Mouse (Mus musculus) stomach, embryonic 16.5 days (tissue): ENCODE results near the gene Heatr5b. TPM values are rescaled to one million over a fixed set of nuclear protein-coding genes. Genes with fewer than 3 reads are reported as not detected.

Source experiments
- ATAC-seq: fragments of 200-750 bp; cut with Nextera tagmentation; 2 replicates; pipeline ENCODE4 v1.8.0; 2017; ENCODE audit warnings: moderate number of reproducible peaks, moderate TSS enrichment; ENCODE audit not compliant: insufficient read depth, low FRiP score
- H3K27ac ChIP-seq: fragments of 300-500 bp; sonication (generic); 2 replicates; pipeline ENCODE4 v1.5.1; 2014; ENCODE audit warnings: low read length
- H3K27me3 ChIP-seq: fragments of 300-500 bp; sonication (generic); 2 replicates; pipeline ENCODE4 v1.6.1; 2014; ENCODE audit warnings: low read length, control low read depth, mixed read lengths; ENCODE audit not compliant: control insufficient read depth, insufficient read depth
- H3K36me3 ChIP-seq: fragments of 300-500 bp; sonication (generic); 2 replicates; pipeline ENCODE4 v1.6.1; 2014; ENCODE audit warnings: low read length; ENCODE audit not compliant: control insufficient read depth, insufficient read depth
- H3K4me1 ChIP-seq: fragments of 300-500 bp; sonication (generic); 2 replicates; pipeline ENCODE4 v1.6.1; 2014; ENCODE audit warnings: low read length, control low read depth, mixed read lengths; ENCODE audit not compliant: control insufficient read depth, insufficient read depth
- H3K4me2 ChIP-seq: fragments of 300-500 bp; sonication (generic); 2 replicates; pipeline ENCODE4 v1.6.1; 2014; ENCODE audit warnings: low read depth, low read length, mixed read lengths
- H3K4me3 ChIP-seq: fragments of 300-500 bp; sonication (generic); replicated peaks from 2 replicates; pipeline ENCODE4 v1.5.1; 2014; ENCODE audit warnings: mild to moderate bottlenecking, low read length
- H3K9ac ChIP-seq: fragments of 300-500 bp; sonication (generic); 2 replicates; pipeline ENCODE4 v1.6.1; 2014; ENCODE audit warnings: low read length
- H3K9me3 ChIP-seq: fragments of 300-500 bp; sonication (generic); replicated peaks from 2 replicates; pipeline ENCODE4 v1.6.1; 2016; ENCODE audit warnings: low read length, control low read depth; ENCODE audit not compliant: control insufficient read depth
- WGBS: fragments of 180-500 bp; shearing (Covaris S2); extraction: QIAGEN DNeasy Blood & Tissue Kit; methylation state at CpG from one replicate; pipeline ENCODE4 v1.1.7; 2014; 5-methylcytosine and 5-hydroxymethylcytosine counted together
- polyA plus RNA-seq: library from polyadenylated mRNA; unstranded; fragments of >200 nt; fragmentation: Nextera tagmentation; extraction: Ambion mirVana; gene quantifications from 2 replicates; pipeline ENCODE4 v1.2.1, GENCODE M21; 2015

Heatr5b gene
- polyA plus RNA-seq, 1 experiment from 2014 or later: 14.0 TPM

DNA sequence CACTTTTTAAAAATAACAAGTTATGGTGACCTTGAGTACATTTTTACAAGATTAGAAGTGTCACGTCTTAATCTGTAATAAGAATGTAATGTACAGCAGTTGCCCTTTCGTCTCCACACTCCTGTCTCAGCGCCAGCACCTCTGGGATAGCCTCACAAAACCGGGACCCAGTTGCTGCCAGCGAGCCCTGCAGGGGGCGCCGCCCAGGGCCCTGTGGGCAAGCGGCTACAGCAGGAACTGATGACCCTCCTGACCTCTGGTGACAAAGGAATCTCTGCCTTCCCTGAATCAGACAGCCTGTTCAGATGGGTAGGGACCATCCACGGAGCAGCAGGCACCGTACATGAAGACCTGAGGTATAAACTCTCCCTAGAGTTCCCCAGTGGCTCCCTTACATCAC, 83.1 kb downstream of the Heatr5b start:
- WGBS: 65% methylated on average over 10 of the region's 10 CpGs
- Histone ChIP-seq H3K4me1 (no peaks in the 10 kb centered on the region), H3K4me2 (no peak overlapping the region), H3K36me3 (0 out of 2 replicates have a peak, but pooled peaks cover 3% of the 10 kb centered on the region), H3K4me3 (no peak overlapping the region), H3K27ac (no peak overlapping the region), H3K9me3 (no peaks in the 10 kb centered on the region), H3K9ac (no peak overlapping the region), H3K27me3 (no peaks in the 10 kb centered on the region)
- ATAC-seq: no peak

DNA sequence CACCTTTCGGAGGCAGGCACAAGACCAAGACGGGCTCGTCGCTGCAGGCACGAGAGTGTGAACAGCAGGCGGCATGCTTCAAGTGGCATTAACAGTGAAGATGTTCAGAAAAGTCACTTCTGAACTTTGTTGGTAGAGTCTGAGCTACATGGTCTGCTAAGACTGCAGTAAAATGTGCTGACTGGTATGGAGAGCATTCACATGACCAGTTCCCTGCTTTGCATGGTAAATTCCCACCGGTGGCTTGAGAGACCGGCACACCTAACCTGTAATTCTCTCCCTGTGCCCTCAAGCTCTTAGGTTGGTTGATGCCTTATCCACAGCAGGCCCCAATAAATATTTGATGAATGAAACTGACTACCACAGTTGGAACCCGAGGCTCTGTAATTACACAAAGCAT, 86.7 kb downstream of the Heatr5b start:
- H3K4me1 ChIP-seq: no peaks in the 10 kb centered on the region
- H3K9me3 ChIP-seq: no peaks in the 10 kb centered on the region
- ATAC-seq: no peak
- no peak overlapping the region for H3K9ac ChIP-seq
- no peaks in the 10 kb centered on the region for H3K27me3 ChIP-seq
- H3K36me3 ChIP-seq: no peaks in the 10 kb centered on the region
- no peak overlapping the region for H3K4me2 ChIP-seq
- WGBS: 86% methylated on average over 9 of the region's 9 CpGs
- no peak overlapping the region for H3K27ac ChIP-seq
- H3K4me3 ChIP-seq: no peak overlapping the region

DNA sequence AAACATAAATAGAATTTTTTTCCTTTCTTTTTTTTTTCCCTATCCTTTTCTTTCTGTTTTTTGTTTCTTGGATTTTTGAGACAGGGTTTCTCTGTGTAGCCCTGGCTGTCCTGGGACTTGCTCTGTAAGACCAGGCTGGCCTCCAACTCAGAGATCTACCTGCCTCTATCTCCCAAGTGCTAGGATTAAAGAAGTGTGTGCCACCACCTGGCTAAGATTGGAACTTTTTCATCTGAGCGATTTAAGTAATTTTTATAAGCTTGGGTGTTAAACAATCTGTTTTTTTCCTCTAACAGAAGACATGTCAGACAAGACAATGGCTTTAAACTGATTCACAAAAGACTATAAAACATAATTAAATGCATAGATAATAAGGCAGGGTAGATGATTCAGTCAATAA, 96.7 kb downstream of the Heatr5b start:
- no peak for ATAC-seq
- WGBS: 48% methylated on average over 1 of the region's 1 CpGs

DNA sequence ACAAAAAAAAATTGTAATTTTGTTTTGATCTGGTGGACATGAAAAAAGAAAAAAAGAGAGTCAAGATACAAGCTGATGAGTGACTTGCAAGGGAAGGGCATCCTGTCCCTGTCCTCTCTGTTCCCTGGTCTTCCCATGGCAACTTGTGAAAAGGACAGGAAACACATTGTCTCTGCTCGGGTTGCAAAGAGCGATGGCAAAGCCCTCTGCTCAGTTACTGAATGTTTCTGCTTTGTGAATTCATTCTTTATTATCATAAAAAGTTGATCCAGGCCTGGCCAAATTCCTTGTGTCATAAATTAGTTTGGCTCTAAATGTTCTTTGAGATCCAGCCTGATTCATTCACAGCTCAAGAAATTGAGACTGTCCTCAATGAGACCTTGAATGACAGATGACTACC, 97.4 kb downstream of the Heatr5b start:
- ATAC-seq: no peak
- no peak overlapping the region for H3K9ac ChIP-seq
- H3K4me3 ChIP-seq: no peak overlapping the region
- 0 out of 2 replicates have a peak overlapping the region, but pooled peaks have one; percentile 1 for H3K27ac ChIP-seq
- no peaks in the 10 kb centered on the region for H3K36me3 ChIP-seq
- WGBS: 59% methylated on average over 2 of the region's 2 CpGs
- peaks cover 15% of the 10 kb centered on the region for H3K4me1 ChIP-seq
- no peaks in the 10 kb centered on the region for H3K27me3 ChIP-seq
- no peaks in the 10 kb centered on the region for H3K9me3 ChIP-seq
- H3K4me2 ChIP-seq: no peak overlapping the region

More for the DNA sequence above, 96.7 kb downstream of the Heatr5b start:
- Histone ChIP-seq H3K9ac (no peak overlapping the region), H3K4me2 (no peak overlapping the region), H3K27me3 (no peaks in the 10 kb centered on the region), H3K27ac (no peak overlapping the region), H3K9me3 (no peaks in the 10 kb centered on the region), H3K4me3 (no peak overlapping the region), H3K4me1 (peaks cover 15% of the 10 kb centered on the region), H3K36me3 (no peaks in the 10 kb centered on the region)

DNA sequence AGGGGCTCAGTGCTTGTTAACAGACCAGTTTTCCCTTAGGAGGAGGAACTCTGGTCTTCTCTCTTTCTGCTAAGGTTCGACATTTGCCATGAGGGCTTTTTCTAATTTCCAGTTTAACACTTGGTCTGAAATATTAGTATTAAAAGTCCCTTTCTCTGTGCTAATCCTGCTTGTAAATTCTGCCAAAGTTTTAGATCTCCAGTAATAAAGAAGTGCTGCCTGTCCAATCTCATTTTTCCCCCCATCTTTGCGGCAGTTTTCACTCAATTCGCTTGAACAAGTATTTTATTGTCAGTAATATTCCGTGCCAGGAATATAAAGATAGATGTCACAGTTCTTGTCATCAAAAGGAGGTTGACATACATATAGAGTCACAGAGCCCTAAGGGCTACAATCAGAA, 98.1 kb downstream of the Heatr5b start, which contains the start of gene Strn:
TSS of gene Strn (minus strand) at position 101 of the 400 bp plus-strand sequence.
- H3K4me1 ChIP-seq: peaks cover 15% of the 10 kb centered on the region
- no peaks in the 10 kb centered on the region for H3K9me3 ChIP-seq
- WGBS: 52% methylated on average over 4 of the region's 4 CpGs
- H3K9ac ChIP-seq: peak within 1 kb of the TSS; percentile 93
- H3K27ac ChIP-seq: peak within 1 kb of the TSS; percentile 96
- no peaks in the 10 kb centered on the region for H3K36me3 ChIP-seq
- H3K27me3 ChIP-seq: no peaks in the 10 kb centered on the region
- peak within 1 kb of the TSS; percentile 91 for H3K4me2 ChIP-seq
- ATAC-seq: no peak
- peak within 1 kb of the TSS; percentile 80 for H3K4me3 ChIP-seq

DNA sequence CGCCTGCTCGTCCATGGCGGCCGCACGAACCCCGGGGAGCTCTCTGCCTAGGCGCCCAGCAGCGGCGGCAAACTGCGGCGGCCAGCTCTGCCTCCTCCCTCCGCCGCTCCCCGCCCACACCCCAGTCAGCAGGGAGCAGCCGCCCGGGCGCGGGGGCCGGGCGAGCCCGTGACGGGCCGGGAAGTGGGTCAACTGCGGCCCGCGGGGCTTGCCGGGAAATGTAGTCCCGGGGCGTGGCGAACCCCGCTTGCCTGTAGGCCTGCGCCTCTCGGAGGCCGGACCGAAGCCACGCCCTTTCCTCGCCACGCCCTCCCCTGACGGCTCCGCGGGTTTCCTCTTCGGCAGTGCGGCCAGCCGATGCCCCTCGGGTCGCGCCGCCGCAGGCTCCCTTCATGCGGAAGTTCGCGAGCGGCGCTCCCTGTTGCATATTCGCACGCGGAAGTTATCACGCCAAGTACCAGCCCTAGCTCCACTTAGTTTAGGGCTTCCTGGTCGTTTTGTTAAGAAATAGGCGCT, 98.6 kb downstream of the Heatr5b start:
- Histone ChIP-seq H3K4me2 (peak overlapping the region; percentile 91), H3K4me3 (peak overlapping the region; percentile 80), H3K9ac (peak overlapping the region; percentile 93), H3K27me3 (no peaks in the 10 kb centered on the region), H3K27ac (peak overlapping the region; percentile 96), H3K9me3 (no peaks in the 10 kb centered on the region), H3K4me1 (peaks cover 15% of the 10 kb centered on the region), H3K36me3 (no peaks in the 10 kb centered on the region)
- WGBS: 0% methylated on average over 58 of the region's 60 CpGs
- ATAC-seq: peak; percentile 100

DNA sequence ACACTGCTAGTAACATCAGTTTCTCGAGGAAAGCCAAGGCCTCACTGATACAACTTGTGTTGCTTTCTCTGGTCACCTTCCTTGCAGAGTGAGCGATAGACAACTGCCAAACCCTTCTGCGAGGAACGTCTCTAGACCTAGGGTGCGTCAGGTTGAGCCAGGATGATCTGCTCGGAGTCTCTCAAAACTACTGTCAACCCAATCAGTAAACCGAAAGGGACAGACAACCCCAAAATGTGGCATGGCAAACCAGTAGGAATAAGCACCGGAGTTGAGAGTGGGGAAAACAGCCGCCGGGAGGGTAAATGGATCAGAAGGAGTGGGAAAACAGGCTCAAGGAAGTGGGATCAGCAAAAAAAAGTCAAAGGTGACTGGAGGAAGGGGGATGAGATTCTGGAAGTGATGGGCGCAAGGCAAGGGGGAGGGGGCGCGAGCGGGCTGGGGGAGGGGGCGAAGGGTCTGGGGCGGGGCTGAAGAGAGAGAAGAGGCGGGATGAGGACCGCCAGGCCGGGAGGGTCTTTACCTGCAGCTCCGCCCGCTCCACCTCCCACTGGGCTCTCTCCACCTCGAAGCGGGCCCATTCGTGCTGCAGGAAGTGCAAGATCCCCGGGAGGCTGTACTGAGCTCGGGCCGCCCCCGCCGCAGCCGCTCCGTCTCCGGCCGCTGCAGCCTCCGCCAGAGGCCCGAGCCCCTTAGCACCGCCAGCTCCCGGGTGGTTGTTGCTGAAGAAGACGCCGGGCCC, 99.3 kb downstream of the Heatr5b start:
- H3K9me3 ChIP-seq: no peaks in the 10 kb centered on the region
- under 1% methylated on average over 35 of the region's 39 CpGs for WGBS
- H3K9ac ChIP-seq: peak overlapping the region; percentile 93
- no peaks in the 10 kb centered on the region for H3K27me3 ChIP-seq
- peak overlapping the region; percentile 91 for H3K4me2 ChIP-seq
- peak; percentile 72 for ATAC-seq
- peak overlapping the region; percentile 80 for H3K4me3 ChIP-seq
- H3K36me3 ChIP-seq: no peaks in the 10 kb centered on the region
- peaks cover 15% of the 10 kb centered on the region for H3K4me1 ChIP-seq
- H3K27ac ChIP-seq: peak overlapping the region; percentile 96

DNA sequence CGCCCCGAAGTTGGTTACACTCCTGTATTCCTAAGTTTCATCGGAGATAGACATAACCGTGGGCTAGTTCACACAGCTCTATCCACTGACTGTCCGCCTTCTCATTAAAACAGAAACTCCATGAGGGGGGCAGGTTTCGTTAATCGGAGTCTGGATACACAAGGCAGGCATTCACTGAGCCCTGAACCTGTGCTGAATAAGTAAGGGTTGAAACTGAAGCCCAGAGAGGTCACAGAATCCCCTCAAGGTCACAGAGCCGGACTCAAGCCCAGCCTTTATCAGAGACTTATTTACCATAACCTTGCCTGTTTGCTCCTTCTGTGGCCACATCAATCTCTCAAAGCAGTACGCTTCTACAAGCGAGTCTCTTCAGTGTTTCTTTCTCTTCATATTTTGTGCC, 100.4 kb downstream of the Heatr5b start:
- no peak overlapping the region for H3K27ac ChIP-seq
- no peaks in the 10 kb centered on the region for H3K36me3 ChIP-seq
- H3K4me1 ChIP-seq: peaks cover 15% of the 10 kb centered on the region
- H3K4me2 ChIP-seq: peak overlapping the region; percentile 91
- ATAC-seq: no peak
- no peaks in the 10 kb centered on the region for H3K27me3 ChIP-seq
- 65% methylated on average over 10 of the region's 10 CpGs for WGBS
- no peaks in the 10 kb centered on the region for H3K9me3 ChIP-seq
- 0 out of 2 replicates have a peak overlapping the region, but pooled peaks have one; percentile 28 for H3K9ac ChIP-seq
- peak overlapping the region; percentile 80 for H3K4me3 ChIP-seq

DNA sequence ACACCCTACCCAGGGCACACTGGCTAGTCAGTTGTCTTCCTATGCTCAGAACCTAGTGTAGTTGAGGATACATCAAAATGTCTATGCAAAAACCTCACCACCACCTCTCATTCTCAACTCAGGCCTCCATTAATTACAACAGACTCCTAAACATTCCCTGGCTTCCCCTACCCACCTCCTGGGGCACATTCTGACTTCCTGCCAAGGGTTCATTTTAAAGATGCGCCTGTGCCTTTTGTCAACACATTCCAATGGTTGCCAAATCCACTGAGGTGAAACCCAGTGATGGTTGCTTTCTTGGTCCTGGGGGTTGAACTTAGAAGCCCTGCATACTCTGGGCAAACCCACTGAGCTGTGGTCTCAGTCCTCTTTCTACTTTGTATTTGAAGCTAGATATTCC, 103.1 kb downstream of the Heatr5b start:
- Histone ChIP-seq H3K27ac (no peak overlapping the region), H3K27me3 (no peaks in the 10 kb centered on the region), H3K4me2 (no peak overlapping the region), H3K9ac (no peak overlapping the region), H3K9me3 (no peaks in the 10 kb centered on the region), H3K4me3 (no peak overlapping the region), H3K36me3 (no peaks in the 10 kb centered on the region), H3K4me1 (peaks cover 11% of the 10 kb centered on the region)
- WGBS: 74% methylated on average over 1 of the region's 1 CpGs
- no peak for ATAC-seq
